Mouse (Mus musculus) v-Abl transformed pro-B cells (cell line): ENCODE data around the gene Ankrd23.

Source experiments
- in situ Hi-C, 2 experiments: fragments of 400-800 bp; cut with MboI; formaldehyde crosslinking; loops; one replicate each; pipeline ENCODE4 v1.15.1; 2025; ENCODE audit not compliant: unreplicated experiment in 2 of 2

Ankrd23 gene

DNA sequence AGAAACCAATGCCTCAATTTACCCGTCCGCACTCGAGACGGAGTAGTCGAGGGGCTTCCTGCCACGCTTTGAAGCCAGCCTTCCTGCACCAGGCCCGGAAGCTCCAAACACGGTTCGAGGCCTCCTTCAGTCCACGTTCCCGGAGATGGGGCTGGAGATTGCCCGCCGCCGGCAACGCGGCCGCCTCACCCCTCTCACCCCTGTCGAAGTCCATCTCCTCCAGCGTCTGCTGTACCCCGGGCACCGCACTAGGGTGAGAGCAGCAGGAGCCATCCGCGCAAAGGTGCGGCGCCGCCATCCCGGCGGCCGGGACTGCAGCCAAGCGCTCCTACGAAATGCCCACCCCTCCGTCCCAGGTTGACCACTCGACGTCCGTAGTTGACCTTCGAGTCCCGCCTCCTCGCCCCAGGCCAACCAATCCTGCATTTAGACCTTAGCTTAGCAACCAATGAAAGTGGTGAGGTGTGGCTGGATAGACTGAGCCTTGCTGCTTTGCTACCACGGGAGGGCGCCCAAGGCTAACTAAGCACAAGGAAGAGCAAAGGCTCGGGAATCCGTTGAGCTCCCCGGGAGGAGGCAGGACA lies 10.3 kb upstream of the Ankrd23 start, which contains the start of gene Ankrd39:
Ankrd39 (minus strand) TSS at position 558 of the 584 bp plus-strand sequence.
- in situ Hi-C loops = loop anchor here (5.0 to 10.0 kb wide), 2 partner anchors 85 to 138 kb away; partner anchors contain the start of gene Fam178b (in 2 of the 2)

- in situ Hi-C loops = loop anchor here (5.0 to 10.0 kb wide), 2 partner anchors 86 to 139 kb away; partner anchors contain the start of gene Fam178b (in 2 of the 2)
Observed at GRCm38 (mm10) chr1:36545845-36546600, 9.3 kb upstream of the Ankrd23 start.

- in situ Hi-C loops = loop anchor here (5.0 to 10.0 kb wide), 2 partner anchors 87 to 139 kb away; partner anchors contain the start of gene Fam178b (in 2 of the 2)
Observed at GRCm38 (mm10) chr1:36545382-36545781, 8.7 kb upstream of the Ankrd23 start.

DNA sequence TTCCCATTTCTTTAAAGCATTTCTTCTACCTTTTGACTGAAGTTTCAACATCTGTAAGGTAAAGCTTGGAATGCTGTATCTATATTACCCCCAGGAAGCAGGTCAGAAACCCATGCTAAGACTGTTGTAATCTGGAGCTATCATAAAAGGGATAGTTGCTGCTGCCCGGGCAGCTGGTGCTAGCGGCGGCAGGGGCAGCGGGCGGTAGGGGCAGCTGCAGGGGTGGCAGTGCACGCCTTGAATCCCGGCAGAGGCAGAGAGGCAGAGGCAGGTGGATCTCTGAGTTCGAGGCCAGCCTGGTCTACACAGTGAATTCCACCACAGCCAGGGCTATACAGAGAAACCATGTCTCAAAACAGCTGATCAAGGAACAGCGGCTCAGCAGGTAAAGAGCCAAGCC lies 6.2 kb upstream of the Ankrd23 start:
- in situ Hi-C loops = loop anchor here (10.0 kb wide), 1 partner anchor 142 kb away; the partner anchor contains the start of gene Fam178b (in 2 of the 2)

DNA sequence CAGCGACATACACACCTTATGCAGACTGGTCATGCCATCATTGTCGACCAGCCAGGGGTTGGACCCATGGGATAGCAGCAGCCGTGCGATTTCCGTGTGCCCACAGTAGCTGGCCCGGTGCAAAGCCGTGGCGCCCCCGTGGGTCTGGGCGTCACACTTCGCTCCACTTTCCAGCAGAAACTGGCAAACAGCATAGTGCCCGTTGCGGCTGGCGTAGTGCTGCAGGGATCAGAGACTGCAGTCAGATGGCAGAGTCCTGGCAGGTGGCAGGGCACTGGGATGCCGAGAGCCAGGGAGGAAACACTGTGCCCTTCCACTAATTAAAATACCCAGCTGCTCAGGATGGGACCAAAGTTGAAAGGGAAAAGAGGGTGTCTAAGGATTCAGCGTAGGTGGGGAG lies 5.2 kb upstream of the Ankrd23 start:
- in situ Hi-C loops = loop anchor here (10.0 kb wide), 1 partner anchor 143 kb away; the partner anchor contains the start of gene Fam178b (in 2 of the 2)

DNA sequence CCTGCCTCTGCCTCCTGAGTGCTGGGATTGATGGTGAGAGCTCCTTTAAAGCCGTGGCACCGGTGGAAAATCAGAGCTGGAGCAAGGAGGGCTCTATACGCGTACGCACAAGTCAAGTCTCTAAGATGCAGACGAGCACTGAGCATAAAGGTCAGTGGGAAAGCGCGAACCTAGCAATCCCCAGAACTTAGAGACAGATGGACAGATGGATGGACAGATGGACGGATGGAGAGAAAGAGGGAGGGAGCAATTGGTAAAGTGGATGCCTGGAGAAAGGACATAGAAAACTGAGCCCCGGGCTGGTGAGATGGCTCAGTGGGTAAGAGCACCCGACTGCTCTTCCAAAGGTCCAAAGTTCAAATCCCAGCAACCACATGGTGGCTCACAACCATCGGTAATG lies 4.1 kb upstream of the Ankrd23 start:
- in situ Hi-C loops = loop anchor here (10.0 kb wide), 1 partner anchor 144 kb away; the partner anchor contains the start of gene Fam178b (in 2 of the 2)

DNA sequence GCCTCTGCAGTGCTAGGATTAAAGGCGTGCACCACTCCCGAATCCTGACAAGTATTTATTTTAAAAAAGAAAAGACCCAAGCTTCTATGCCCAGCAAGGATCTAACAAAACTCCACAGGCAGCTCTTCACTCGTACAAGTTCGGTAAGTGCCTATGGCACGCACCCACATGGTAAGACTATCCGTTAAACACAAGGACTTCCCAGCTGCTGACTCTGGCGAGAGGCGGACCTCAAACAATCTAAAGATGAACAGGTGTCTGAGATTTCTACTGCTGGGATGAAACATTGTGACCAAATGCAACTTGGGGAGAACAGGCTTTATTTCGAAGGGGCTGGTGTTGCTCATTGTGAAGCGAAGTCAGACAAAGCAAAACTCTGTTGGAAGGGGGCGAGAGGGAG lies 3.4 kb upstream of the Ankrd23 start:
- in situ Hi-C loops = loop anchor here (10.0 kb wide), 1 partner anchor 145 kb away; the partner anchor contains the start of gene Fam178b (in 2 of the 2)

GRCm38 (mm10) chr1:36539186-36539585 lies 2.5 kb upstream of the Ankrd23 start, which contains the start of gene Gm42417:
Gene Gm42417, minus strand, starts transcription at chr1:36539429.
- in situ Hi-C loops = no loop called here

DNA sequence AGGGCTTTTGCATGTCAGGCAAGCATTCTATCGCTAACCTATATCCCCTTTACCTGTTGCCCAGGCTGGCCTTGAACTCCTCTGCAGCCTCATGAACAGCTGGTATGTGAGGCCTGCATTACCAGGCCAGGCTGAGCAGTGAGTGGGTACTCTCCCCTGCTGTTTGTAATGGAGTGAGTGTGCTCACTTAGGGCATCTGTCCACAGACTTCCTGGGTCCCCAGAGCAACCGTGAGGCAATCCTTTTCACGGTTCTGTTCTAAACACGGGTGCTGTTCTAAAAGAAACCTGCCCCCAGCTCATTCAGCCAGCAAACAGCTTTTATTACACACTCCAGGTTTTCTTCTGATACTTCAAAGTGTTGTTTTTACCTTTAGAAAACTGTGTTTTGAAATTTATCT lies 2.0 kb upstream of the Ankrd23 start:
- in situ Hi-C loops = no loop called here

GRCm38 (mm10) chr1:36536397-36536728 lies 320 bp downstream of the Ankrd23 start:
- in situ Hi-C loops = no loop called here

DNA sequence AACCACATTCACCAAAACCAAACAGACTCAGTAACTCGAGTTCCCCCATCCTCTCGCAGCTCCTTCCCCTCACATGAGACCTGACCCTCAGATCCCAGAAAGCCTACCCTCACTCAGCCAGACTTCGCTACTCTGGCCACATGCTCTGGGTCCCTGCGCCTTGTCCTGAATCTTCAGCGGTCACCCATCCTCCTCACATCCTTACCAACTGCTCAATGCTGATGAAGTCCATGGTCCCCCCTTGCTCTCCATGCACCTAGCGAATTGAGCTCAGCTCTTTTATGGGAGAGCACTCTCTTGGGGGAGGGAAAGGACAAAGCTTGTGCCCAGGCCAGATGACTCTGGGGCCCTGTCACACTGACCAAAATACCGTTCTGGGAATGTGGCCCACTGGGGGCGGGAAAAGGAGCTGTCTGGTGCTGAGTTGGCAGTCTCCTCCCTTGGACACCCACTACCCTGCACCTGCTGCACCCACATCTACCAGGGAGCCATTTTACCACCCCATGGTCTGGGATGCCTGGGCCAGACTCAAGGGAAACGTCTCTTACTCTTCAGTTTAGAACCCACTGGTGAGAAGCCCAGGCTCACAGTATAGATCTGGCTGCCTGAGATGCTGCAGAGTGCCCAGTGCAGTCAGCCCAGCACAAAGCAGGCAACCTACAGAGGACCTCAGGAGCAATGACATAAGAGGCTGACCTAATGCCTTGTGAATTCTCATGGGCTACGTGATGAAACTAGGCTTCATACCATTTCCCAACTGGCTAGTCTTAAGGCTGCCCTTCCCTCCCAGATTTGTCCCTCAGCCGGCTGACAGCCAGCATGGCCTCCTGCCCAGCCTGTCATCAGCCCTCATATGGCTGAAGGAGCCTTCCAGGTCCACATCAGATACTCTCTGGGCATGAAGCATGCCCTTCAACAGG lies 946 bp downstream of the Ankrd23 start:
- in situ Hi-C loops = no loop called here

- in situ Hi-C loops = no loop called here
Observed at GRCm38 (mm10) chr1:36534595-36535058, 2.1 kb downstream of the Ankrd23 start.

DNA sequence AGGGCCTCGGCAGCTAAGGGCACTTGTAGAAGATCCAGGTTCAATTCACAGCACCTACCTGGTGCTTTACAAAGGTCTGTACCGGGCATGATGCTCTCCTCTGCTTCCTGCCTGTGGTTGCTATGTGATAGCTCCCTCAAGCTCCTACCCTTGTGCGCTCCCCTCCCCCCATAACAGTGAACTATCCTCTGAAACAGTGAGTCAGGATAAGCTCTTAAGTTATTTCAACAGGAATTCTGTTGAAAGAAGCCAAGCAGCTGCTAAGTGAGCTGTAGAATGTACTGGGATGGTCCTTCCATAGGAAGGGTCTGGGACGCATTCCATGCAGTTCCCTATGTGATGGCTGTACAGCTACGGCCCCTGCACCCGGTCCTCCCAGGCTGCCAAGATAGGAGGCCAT lies 3.1 kb downstream of the Ankrd23 start:
- in situ Hi-C loops = no loop called here

DNA sequence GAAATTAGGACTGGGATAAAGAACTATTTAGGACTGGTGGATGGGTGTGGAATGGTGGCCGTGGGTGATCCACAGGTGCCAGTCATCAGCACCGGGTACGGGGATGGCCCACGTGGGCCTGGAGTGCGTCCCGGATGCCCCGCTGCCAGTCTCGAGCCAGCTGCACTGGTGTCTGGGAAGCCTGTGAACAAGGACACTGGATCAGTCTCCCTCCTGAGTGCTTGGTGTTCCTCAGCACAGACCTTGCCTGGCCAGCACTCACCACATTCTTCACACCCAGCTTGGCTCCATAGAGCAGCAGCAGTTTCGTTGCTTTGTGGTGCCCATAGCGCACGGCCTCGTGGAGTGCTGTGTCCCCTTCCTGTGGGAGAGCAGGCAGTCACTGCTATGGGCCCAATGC lies 5.2 kb downstream of the Ankrd23 start:
- in situ Hi-C loops = no loop called here

GRCm38 (mm10) chr1:36530962-36531361 lies 5.7 kb downstream of the Ankrd23 start:
- in situ Hi-C loops = no loop called here

DNA sequence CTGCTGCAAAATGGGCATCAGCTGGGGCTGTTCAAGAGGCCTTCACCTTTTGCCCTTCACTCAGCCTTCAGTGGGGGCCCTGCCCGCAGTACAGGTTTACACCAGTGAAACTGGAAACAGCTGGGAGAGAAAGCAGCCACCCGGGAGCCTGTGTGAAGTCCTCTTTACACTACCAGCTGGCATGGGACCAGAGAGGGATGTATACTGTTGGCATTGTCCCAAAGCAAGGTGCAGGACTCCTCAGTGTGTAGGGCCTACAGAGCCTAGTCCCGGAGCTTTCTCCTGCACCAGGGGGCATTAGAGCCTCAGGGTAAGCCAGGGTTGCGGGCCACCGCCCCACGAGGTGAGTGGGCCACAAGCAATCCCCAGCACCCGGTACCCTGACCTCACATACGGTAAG lies 6.2 kb downstream of the Ankrd23 start:
- in situ Hi-C loops = no loop called here

GRCm38 (mm10) chr1:36529875-36530274 lies 6.8 kb downstream of the Ankrd23 start:
- in situ Hi-C loops = no loop called here

DNA sequence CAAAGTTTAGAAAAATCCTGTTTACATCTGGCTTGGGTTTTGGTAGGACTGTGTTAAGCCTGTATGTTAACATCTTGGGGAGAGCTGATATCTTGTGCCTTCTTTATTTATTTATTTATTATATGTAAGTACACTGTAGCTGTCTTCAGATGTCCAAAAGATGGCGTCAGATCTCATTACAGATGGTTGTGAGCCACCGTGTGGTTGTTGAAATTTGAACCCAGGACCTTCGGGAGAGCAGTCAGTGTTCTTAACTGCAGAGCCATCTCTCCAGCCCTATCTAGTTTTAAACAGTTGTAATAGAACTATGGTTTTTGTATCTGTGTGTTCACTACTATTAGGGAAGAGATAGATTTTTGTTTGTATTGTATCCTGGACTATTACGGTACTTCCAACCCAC lies 7.4 kb downstream of the Ankrd23 start:
- in situ Hi-C loops = no loop called here

- in situ Hi-C loops = no loop called here
Observed at GRCm38 (mm10) chr1:36528351-36528750, 8.3 kb downstream of the Ankrd23 start.

- in situ Hi-C loops = no loop called here
Observed at GRCm38 (mm10) chr1:36526903-36527302, 9.8 kb downstream of the Ankrd23 start.
